Mouse (Mus musculus): ENCODE data around the gene Tnxb. TPM values are rescaled to one million over a fixed set of nuclear protein-coding genes. Genes with fewer than 3 reads are reported as not detected.

The Tnxb gene
- total RNA-seq, 1 experiment from 2014 or later, result not detected

Other genes with a start within 250 kb of the Tnxb start
- gene Btnl4, start 193.2 kb upstream of the Tnxb start, total RNA-seq (2017), result not detected in 2 replicates
- not detected in 2 replicates for gene Btnl6, start 153.2 kb upstream of the Tnxb start, total RNA-seq (2017)
- gene Notch4, start 106.3 kb upstream of the Tnxb start, total RNA-seq (2017), result 0.58 and 1.2 TPM in 2 replicates
- 188 and 218 TPM in 2 replicates for gene Gpsm3, start 80.7 kb upstream of the Tnxb start, total RNA-seq (2017)
- gene Pbx2, start 79.3 kb upstream of the Tnxb start, total RNA-seq (2017), result 89.6 and 100 TPM in 2 replicates
- gene Ager, start 72.7 kb upstream of the Tnxb start, total RNA-seq (2017), result 15.7 and 19.8 TPM in 2 replicates
- gene Rnf5, start 66.8 kb upstream of the Tnxb start, total RNA-seq (2017), result 15.9 and 17.6 TPM in 2 replicates
- 27.5 and 32.9 TPM in 2 replicates for gene Agpat1, start 66.3 kb upstream of the Tnxb start, total RNA-seq (2017)
- gene Egfl8, start 54.6 kb upstream of the Tnxb start, total RNA-seq (2017), result 1.7 and 4.2 TPM in 2 replicates
- 17.2 and 18.7 TPM in 2 replicates for gene Ppt2, start 42.0 kb upstream of the Tnxb start, total RNA-seq (2017)
- 0.25 TPM in 1 of 2 replicates, not detected in the other for gene Prrt1, start 41.0 kb upstream of the Tnxb start, total RNA-seq (2017)
- gene Fkbpl, start 25.8 kb upstream of the Tnxb start, total RNA-seq (2017), result 15.2 and 17.2 TPM in 2 replicates
- gene Atf6b, start 23.4 kb upstream of the Tnxb start, total RNA-seq (2017), result 26.9 and 27.4 TPM in 2 replicates
- 0.12 and 0.23 TPM in 2 replicates for gene C4b, start 73.3 kb downstream of the Tnxb start, total RNA-seq (2017)
- gene Cyp21a1, start 134.0 kb downstream of the Tnxb start, total RNA-seq (2017), result not detected in 2 replicates
- 23.5 and 39.9 TPM in 2 replicates for gene Stk19, start 166.4 kb downstream of the Tnxb start, total RNA-seq (2017)
- gene Dxo, start 166.5 kb downstream of the Tnxb start, total RNA-seq (2017), result 36.1 and 45.8 TPM in 2 replicates
- gene Skiv2l, start 179.7 kb downstream of the Tnxb start, total RNA-seq (2017), result 79.7 and 92.2 TPM in 2 replicates
- 22.6 and 36.0 TPM in 2 replicates for gene Nelfe, start 179.9 kb downstream of the Tnxb start, total RNA-seq (2017)
- gene Cfb, start 192.0 kb downstream of the Tnxb start, total RNA-seq (2017), result 0.58 and 0.98 TPM in 2 replicates
- gene Zbtb12, start 208.9 kb downstream of the Tnxb start, total RNA-seq (2017), result 2.8 and 3.8 TPM in 2 replicates
- not detected in 2 replicates for gene Gm20547, start 211.5 kb downstream of the Tnxb start, total RNA-seq (2017)
- gene C2, start 227.7 kb downstream of the Tnxb start, total RNA-seq (2017), result not detected in 2 replicates
- gene Ehmt2, start 227.9 kb downstream of the Tnxb start, total RNA-seq (2017), result 87.4 and 99.7 TPM in 2 replicates
- gene Slc44a4, start 243.9 kb downstream of the Tnxb start, total RNA-seq (2017), result 0.98 and 1.4 TPM in 2 replicates